8 mouse cellular contexts compared by ENCODE assay signal in the genomic region with DNA sequence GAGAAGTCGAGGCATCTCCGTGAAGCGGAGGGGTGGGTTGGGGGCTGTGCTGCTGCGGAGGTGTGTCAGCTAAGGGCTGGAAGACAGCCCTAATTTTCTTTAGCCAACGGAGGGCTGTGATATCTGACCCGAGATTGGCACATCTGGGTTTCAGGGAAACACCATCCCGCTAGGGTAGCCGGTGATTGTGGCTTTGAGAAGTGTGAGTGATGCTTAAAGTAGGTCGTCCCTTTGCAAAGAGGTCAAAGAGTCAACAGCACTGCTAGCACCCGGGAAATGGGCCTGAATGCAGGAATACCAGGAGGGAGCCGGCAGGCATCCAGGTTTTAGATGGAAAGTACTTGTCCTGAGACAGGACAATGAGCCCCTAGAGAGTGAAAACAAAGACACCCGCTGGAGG. TPM values are rescaled to one million over a fixed set of nuclear protein-coding genes. Genes with fewer than 3 reads are reported as not detected.
DNase-seq lines count a peak whose midpoint lies in the region; ATAC-seq and TF ChIP-seq lines count a peak whose summit lies in the region.

No protein-coding gene starts in this region.

- peak overlapping the region; percentile 52 for H3K9ac ChIP-seq in kidney, embryonic 16.5 days (replicated peaks; ENCODE audit: low read length)
- no peak overlapping the region for H3K9ac ChIP-seq in midbrain, postnatal 0 days (replicated peaks; ENCODE audit: low read length, poor library complexity, severe bottlenecking)

- H3K36me3 ChIP-seq in kidney, embryonic 16.5 days (ENCODE audit: insufficient read depth, low read length) = no peaks in the 10 kb centered on the region
- H3K36me3 ChIP-seq in midbrain, postnatal 0 days (ENCODE audit: insufficient read depth, low read length) = no peaks in the 10 kb centered on the region

- no peak overlapping the region for H3K27ac ChIP-seq in kidney, embryonic 16.5 days (ENCODE audit: low read length)
- no peak overlapping the region for H3K27ac ChIP-seq in midbrain, postnatal 0 days (ENCODE audit: low read depth, low read length)

- peak overlapping the region; percentile 65 for H3K4me2 ChIP-seq in kidney, embryonic 16.5 days (replicated peaks; ENCODE audit: low read depth, low read length)
- H3K4me2 ChIP-seq in midbrain, postnatal 0 days (ENCODE audit: low read depth, low read length, poor library complexity, severe bottlenecking) = peak overlapping the region; percentile 41

- H3K27me3 ChIP-seq in kidney, embryonic 16.5 days (ENCODE audit: insufficient read depth, low read length) = no peaks in the 10 kb centered on the region
- no peaks in the 10 kb centered on the region for H3K27me3 ChIP-seq in midbrain, postnatal 0 days (ENCODE audit: insufficient read depth, low read length)

- WGBS in kidney, embryonic 16.5 days = 4% methylated on average over 12 of the region's 12 CpGs
- 7% methylated on average over 12 of the region's 12 CpGs for WGBS in midbrain, postnatal 0 days

- H3K4me1 ChIP-seq in kidney, embryonic 16.5 days (ENCODE audit: insufficient read depth, low read length) = peaks cover 3% of the 10 kb centered on the region; the same call in 1 of the 2 replicates
- H3K4me1 ChIP-seq in midbrain, postnatal 0 days (ENCODE audit: insufficient read depth, low read length) = no peaks in the 10 kb centered on the region

- ATAC-seq in kidney, embryonic 16.5 days (ENCODE audit: low FRiP score, low TSS enrichment) = no peak
- peak; percentile 1 for ATAC-seq in inflammation-experienced regulatory T-cells, adult 6 months
- ATAC-seq in midbrain, postnatal 0 days (ENCODE audit: low FRiP score) = no peak

- no peak for DNase-seq in kidney, adult 18-20 months
- DNase-seq in embryo, embryonic 10.5 days (ENCODE audit: low spot score) = peak; percentile 28
- no peak for DNase-seq in midbrain, postnatal 0 days (ENCODE audit: low spot score)
- DNase-seq in cerebellum, adult 9-11 months = no peak
- no peak for DNase-seq in kidney, postnatal 36 days
- no peak for DNase-seq in layer of hippocampus, adult 8-10 months (ENCODE audit: low spot score in 2 of 2)

- no peak for TF ChIP-seq CTCF in midbrain, postnatal 0 days (IDR thresholded peaks at IDR 0.05)

- H3K9me3 ChIP-seq in kidney, embryonic 16.5 days (ENCODE audit: low read length) = no peaks in the 10 kb centered on the region
- no peaks in the 10 kb centered on the region for H3K9me3 ChIP-seq in midbrain, postnatal 0 days (ENCODE audit: low read length)

- peak overlapping the region; percentile 49 for H3K4me3 ChIP-seq in kidney, embryonic 16.5 days (ENCODE audit: low read length)
- peak overlapping the region; percentile 23; the same call in 1 of the 2 replicates for H3K4me3 ChIP-seq in midbrain, postnatal 0 days (ENCODE audit: low read depth, low read length)

RNA-seq across cellular contexts. Expression of gene Stat4, which starts 22.0 kb away (rescaled TPM):
- 1.2 and 1.7 TPM in 2 replicates for polyA plus RNA-seq in kidney, embryonic 16.5 days (2015; fragmentation: Nextera tagmentation; extraction: Ambion mirVana)
- polyA plus RNA-seq in inflammation-experienced regulatory T-cells, adult 6 months (2017; shearing (Covaris generic)) = 100 to 1,000 TPM; 154 to 191 (median 177) TPM
- 0.60 and 0.80 TPM in 2 replicates for total RNA-seq in midbrain, postnatal 0 days (2014; rRNA removed)
- 0.61 and 0.74 TPM in 2 replicates for polyA plus RNA-seq in midbrain, postnatal 0 days (2015; fragmentation: Nextera tagmentation; extraction: Ambion mirVana)
- 1 to 10 TPM in 2 of 4 experiments, under 1 TPM in 2; 0.61 to 1.1 (median 1.0) TPM for total RNA-seq in layer of hippocampus, adult 8-10 months (2022)

Comparison
In these comparisons a context has a peak if more than half of its experiments do, and no peak if none do; other contexts are left out.
1. RNA of gene Stat4, which starts 22.0 kb away (polyA plus RNA-seq): 154 to 191 TPM in inflammation-experienced regulatory T-cells, adult 6 months; 1.2 to 1.7 TPM in kidney, embryonic 16.5 days and 0.61 to 0.74 TPM in midbrain, postnatal 0 days; every median in the first group is over 10 times any median in the second.